Mouse (Mus musculus): ENCODE data around the gene Rcor1.

- TF ChIP-seq POLR2A (IDR thresholded peaks at IDR 0.05; ENCODE audit: borderline replicate concordance, control insufficient read depth, low read depth, low read length) (no peak), CTCF (IDR thresholded peaks at IDR 0.05; ENCODE audit: control insufficient read depth, insufficient read depth, low read length) (no peak)
These were observed 110.5 kb downstream of the Rcor1 start for GRCm38 (mm10) chr12:111149495-111150235.

Measured in bone marrow, adult 2 months (tissue).